Mouse (Mus musculus) Muller cell, postnatal 12 days (primary cell): ENCODE measurements at regions not wholly inside any gene's neighbourhood (a gene's known extent, or its start where the extent isn't known, plus 50 kb on each side); places are given as distances from the start of the nearest gene placed in this dataset.

Experiments
- DNase-seq: peaks from one replicate; pipeline ENCODE4 v3.0.0-alpha.2; 2015; ENCODE audit errors: inconsistent ontology term

DNA sequence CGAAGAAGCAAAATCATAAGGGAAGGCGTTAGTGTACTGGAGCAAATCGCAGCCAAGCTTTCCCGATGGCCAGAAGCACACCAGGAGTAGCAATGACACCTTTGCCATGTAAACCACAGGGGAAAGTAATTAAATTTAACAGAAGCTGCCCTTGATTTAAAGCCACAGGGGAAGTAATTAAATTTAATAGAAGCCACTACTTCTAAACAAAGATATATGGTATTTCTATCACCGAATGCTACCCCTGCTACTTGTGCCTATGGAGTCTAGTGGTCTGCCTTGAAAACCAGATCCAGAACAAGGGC is 240.9 kb downstream of the Ttll7 start:
- no peak for DNase-seq

DNA sequence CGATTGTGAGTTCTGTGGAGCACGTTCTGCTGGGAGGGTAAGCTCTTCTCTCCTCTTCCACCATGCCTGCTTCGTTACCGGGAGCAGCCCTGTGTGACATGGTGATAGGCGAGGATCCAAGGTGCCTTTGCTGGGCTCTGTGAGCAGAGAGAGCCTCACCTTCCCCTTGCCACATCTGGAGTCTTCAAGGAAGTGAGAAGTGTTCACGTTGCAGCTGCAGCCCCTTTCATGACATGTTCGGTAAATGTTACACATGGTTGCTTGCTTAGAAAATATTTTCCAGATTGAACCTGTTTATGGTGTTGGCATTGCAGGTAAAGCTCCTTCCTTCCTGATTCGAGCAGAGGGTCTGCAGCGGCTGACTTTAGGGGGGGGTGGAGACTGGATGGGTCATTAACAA is 244.0 kb downstream of the Ttll7 start:
- no peak for DNase-seq

DNA sequence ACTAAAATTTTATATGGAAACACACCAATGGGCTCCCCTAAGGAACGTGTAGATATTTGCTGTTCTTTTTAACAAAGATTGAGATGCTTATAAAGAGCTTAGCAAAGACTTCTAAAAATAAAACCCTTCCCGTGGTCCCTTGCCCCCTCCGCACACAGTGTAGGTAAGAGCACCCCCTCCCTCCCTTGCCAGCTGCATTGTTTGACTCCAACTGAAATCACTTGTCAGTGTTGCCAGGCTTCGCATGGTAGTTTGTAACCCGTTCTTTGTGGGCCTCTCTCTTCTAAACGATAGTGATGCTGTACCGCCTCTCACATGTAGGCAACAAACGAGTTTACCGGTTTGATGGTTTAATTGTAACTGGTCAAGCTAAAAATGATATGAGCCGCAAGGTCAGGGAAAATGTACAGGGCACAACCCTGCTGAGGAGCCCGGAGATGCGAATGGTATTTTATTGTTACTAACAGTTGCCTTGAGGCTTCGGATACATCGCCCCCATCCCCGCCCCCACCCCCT is 246.0 kb downstream of the Ttll7 start:
- no peak for DNase-seq

DNA sequence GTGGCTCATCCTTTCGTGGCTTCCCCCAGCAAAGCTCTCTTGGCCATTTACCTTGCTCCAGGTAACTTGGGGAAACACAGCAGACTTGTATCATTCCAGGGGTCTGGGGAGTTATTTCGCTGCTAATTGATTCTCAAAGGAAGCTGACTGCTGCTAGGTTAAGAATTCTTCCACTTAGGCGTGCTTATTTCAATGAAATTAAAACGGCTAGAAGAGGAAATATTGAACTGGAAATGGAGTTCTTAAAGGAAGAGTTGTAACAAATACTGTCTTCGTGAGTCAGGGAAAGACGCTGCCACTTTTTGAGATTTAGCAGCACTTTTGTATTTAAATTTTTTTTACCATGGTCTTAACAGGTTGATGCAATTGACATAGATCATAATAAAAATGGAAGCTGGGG is 246.4 kb downstream of the Ttll7 start:
- DNase-seq = no peak

DNA sequence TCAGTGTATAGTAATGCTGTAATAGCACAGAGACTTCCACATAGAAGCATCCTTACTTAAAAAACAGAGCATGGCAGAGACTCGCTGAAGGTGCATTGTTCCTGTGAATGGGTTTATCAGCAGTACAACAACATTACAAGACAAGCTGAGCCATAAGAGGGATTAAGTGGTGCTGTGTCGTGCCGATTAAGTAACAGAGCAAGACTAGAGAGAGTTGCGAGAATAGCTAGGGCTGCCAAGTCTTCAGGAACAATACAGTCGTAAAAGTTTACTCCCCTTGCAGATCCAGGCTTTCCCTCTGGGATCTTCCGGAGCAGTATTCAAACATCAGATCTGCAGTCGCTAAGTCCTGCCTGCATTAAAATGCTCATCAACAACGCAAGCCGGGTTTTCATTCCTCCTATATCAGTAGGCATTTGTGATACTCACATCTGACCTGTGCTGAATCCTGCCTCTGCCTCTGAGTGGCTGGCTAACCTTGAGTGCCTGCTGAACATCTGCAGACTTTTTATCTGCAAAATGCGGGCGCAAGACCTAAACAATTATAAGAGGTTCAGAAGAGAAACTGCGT is 247.1 kb downstream of the Ttll7 start:
- no peak for DNase-seq

DNA sequence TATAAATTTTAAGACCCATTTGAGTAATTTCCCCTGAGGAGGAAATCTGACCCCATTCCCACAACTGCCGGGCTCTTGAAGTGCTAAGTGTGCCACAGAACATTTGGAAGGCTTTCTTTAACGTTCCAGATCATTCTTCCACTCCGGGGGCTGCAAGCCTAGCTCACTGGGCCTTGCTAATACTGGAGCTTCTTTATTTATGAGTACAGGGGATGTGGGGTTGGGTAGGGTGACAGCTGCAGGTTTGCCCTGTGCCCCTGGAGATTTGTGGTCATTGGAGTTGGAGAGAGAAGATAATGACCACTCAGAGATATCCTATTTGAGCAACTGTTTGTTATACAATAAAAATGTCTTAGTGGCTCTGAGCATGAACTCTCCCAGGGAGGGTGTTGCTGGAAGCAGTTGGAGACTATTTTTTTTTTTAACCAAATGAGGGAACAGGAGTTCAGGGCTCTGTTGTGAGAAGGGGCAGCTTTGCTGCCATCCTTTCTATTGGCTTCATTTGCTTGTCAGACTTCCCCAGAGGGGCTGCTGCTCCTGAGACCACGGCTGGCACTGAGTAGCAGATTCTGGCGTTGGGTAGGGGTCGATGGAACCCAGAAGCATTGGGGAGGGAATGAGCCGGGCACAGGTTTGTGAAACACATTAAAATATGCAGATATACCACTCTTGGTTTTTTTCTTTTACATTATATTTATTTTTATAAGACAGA is 249.0 kb downstream of the Ttll7 start:
- DNase-seq = no peak

DNA sequence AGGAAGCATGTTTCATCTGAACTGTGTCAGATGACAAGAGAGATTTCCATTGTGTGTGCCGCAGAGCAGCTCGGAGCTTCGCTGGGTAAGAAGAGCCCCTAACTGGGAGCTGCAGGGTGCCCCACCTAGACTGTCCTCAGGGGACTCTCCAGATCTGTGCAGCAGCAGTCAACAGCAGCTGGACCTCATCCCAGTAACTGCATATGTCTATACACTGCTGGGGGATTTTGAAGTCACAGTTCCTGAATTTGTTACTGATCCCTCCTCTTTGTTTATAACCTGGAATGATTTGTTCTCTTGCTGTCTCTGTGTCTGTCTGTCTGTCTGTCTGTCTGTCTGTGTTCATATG is 249.6 kb downstream of the Ttll7 start:
- DNase-seq = no peak

DNA sequence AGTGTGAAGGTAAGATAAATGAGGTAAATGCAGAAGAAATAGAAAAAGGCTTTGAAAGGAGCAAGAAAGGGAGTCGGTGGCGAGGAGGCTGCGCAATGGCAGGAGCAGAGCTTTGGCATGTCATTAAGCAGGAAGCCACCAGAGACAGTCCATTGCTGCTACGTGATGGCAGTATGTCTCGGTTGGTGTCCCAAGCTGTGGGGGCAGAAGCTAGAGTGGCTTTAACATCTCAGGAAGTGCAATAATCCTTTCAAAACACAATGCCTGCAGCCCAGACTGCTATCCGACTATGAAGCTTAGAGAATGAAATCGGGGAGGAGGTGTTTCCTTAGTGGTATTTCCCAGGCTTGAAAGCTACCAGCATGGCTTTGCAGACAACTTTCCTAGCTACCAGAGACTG is 251.3 kb downstream of the Ttll7 start:
- DNase-seq = no peak

DNA sequence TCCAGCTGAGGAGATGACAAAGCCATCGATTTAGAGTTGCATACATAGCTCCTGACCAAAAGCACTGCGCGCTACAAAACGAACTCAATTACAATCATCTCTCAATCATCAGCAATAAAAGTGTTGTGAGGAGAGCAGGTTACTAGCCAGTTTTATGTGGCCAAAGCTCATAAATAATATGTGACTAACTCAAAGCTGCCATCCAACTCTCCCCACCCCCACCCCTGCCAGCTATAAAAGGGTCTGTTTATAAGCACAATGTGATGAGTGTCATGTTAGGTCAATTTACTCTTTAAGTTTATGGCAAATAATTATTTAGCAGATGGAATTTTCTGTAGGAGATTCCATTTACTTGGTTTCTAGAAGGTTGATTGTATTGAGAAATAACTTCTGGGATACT is 265.4 kb downstream of the Ttll7 start:
- DNase-seq = no peak

DNA sequence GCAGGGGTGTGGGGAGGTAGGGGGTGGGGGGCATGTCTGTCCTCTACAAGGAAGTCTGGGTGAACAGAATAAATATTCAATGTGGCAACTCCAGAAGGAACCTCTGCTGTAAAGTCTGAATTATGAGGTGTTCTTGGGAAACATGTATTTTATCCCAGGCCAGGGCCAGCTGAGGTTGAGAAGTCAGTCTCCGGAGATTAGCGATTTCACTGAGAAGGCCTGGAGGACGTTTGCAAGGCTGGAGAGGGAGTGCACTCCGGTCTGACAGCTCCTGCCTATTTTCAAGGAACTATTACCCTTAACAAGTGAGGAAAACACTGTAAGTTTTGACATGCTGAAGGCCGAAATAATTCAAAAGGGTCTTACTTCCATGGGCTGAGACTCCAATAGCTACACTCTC is 265.9 kb downstream of the Ttll7 start:
- no peak for DNase-seq

DNA sequence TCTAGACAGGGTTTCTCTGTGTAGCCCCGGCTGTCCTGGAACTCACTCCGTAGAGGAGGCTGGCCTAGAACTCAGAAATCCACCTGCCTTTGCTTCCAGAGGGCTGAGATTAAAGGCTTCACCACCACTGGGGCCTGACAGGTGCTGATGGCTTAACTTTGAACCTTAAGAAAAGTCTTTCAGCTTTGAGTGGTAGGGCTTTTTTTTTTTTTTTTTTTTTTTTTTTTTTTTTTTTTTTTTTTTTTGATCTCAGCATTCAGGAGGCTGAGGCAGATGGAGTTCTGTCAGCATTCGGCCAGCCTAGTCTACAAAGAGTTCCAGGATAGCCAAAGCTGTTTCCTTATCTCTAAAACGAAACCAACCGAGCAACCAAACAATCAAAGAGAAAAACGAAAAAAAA is 266.5 kb downstream of the Ttll7 start:
- DNase-seq = no peak

DNA sequence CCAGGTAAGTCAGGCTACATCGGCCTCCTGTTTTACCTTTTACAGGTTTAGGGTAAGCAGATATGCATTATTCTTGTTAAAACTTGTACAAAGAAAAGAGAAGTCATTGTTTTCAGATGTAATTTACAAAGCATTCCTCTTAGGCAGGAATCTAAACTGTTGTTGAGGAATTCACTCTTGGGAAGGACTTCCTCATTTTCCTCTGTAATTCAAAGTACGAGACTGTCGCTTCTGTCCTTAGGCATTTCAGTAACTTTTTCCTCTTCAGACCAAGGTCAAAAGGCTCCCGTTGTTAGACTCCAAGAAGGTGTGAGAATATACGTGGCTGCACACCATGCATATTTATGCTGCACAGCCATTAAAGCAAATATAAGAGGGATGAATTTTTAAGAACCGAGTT is 269.7 kb downstream of the Ttll7 start:
- no peak for DNase-seq

DNA sequence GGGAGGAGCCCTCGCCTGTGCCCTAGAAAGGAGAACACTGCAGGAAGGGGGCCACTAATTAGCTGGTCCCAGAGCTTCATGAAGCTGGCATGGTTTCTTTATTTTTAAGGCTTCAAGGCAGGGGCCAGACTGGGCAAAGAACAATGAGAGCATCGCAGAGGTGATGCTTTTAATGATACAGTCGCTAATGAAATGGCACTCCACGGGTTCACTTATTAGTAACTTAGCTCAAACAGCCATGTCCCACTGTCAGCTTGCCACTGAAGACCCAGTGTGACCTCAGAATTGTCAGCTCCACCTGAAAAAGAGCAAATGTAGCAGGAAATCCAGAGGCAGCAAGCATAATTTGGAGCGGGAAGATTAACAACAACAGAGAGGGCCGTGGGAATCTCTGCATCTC is 275.6 kb downstream of the Ttll7 start:
- no peak for DNase-seq

DNA sequence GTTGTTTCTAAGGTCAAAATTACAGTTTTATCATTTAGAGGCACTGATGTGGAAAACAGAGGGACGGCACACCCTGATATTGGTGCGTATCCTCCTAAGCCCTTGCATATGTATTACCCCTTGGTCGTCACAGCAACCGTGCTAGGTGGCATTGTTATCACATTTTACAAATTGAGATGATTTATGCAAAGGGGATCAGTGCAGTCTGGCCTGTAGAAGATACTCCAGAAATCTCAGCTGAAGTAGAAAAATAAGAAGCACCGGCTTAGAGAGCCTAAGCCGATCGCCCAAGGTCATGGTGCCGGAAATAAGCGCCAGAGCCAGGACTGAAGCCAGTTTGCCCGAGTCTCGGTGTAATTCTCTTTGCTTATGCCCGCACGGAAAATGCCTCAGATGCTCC is 280.7 kb downstream of the Ttll7 start:
- DNase-seq = no peak

DNA sequence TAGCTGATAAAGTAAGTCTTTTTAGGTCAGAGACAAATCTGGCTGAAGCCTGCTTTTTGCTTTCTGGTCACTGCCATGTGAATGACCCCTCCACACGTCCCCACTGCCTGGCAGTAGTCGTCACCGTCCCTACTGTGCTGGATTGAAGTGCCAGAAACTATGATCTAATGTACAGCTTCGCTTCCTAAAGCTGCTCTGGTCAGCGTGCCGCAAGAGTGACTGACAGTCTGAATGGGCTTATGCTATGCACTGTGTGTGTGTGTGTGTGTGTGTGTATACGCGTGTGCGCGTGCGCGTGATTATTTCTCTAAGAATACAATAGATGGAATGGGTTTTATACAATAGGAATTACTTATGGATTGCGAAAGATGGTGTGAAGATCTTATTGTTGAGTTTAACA is 281.2 kb downstream of the Ttll7 start:
- no peak for DNase-seq

DNA sequence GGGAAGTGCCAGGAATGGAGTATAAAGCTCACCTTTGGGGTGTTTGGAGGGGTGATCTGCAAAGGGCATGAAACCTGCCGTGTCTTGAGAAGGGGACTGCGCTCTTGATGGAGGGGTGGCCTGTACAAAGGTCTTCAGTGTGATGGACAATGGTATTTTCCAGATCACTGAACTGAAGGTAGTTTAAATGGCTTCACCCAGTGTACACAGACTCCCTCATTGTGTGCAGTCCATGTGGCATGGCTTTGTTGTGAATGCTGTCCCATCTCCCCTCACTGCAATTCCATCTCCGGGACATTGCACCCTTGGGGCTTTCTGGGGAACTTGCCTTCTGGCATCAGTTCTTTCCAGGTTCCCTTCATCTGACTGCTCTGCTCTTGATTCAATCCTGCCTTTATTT is 288.2 kb downstream of the Ttll7 start:
- DNase-seq = no peak

DNA sequence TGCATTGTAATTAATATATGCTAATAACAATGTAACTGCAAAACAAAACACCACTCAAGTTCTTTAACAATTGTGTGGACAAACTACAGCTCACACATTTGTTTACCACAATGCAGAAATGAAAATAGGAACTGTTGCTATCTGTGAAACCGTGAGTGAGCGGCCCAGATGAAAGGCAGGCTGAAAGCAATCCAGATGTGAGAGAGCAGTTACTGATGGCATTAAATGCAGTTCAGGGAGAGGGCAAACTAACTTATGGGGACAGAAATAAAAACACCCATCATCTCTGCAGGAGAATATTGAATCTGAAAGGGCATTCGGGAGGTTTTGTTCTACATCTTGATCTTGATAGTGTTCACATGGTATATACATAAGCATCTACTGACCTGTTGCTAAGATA is 301.3 kb downstream of the Ttll7 start:
- DNase-seq = no peak

DNA sequence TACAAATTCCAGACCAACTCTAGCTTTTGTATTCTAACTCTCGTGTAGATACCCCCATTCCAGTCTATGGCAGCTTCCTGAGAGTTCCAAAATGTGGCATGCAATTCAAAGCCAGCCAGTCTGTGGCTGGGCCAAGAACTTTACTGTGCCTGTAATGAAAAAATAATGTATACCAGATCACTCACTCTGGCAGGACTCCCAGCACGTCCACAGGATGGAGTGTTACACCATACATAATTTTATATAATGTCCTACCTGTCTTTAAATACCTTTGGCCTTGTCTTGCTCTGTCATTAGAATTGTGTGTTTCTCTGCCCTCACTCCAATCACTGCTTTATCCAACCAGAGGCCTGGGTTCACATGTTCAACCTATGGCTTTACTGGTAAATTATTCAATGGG is 301.8 kb downstream of the Ttll7 start:
- DNase-seq = no peak

DNA sequence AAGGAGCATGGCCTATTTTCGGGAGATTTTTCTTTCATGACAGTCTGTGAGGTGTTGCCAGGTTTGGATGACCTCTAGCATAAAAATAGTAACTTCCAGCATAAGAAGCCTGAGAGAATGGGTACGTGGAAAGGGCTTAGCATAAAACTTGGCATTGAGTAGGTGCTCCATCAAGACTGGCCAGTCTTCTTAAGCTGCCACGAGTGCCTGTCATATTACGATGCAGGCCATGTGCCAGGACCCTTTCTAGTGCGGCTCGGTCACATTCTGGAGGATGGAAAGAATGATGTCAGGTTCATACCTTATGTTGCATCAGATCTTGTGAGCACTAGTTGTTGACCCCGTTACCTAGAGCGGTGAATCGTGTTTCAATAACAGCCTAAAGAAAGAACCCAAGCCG is 311.0 kb downstream of the Ttll7 start:
- no peak for DNase-seq

DNA sequence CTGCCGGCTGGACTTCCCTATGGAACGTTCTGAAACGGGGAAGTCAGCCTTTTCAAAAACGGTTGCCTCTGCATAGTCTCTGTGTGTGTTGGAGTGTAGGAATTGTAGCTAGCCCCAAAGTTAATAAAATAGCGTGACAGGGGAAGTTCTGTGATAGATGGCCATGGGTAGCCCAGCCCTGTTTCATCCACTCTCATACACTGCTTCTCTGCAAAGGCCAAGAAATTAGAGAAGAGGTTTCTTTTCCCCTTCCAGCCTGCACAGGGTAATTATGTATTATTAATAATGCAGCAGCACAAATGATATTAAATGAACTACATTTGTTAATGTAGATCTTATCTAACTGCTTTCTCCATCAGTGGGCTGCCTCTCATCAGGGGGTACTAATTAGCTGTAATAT is 311.4 kb downstream of the Ttll7 start:
- DNase-seq = no peak

DNA sequence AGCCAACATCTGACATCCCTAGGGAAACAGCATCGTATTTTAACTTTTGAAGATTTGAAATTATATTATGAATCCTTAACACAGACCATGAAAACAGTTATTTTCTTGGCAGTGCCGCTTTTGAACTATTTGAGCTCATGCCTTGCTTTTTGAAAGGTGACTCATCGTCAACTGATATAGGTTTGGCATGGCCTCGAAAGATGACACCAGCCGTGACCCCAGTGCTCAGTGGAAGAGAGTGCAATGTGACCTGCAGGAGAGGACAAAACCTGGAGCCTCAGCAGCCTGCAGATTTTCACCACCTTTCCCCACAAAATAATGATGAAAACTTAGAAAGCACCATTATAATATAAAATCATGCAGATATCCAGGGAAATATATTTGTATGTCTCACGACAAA is 312.8 kb downstream of the Ttll7 start:
- no peak for DNase-seq

DNA sequence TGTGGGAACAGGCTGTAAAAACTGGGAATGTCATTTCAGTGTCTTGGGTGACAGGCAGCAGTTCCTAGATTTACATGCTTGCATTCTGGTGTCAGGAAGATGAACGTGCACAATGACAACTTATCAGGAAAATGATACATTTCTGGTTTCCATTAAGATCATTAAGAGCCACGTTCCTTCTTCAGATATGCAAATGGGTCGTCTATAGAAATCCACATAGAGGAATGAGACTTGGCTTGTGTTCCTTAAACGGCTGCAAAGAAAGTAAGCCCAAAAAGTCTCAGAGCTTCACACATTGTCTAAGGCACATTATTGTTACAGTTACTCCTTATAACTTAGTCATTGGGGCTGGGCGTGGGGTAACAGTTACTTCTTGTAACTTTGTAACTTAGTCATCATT is 314.4 kb downstream of the Ttll7 start:
- peak; percentile 16 for DNase-seq

DNA sequence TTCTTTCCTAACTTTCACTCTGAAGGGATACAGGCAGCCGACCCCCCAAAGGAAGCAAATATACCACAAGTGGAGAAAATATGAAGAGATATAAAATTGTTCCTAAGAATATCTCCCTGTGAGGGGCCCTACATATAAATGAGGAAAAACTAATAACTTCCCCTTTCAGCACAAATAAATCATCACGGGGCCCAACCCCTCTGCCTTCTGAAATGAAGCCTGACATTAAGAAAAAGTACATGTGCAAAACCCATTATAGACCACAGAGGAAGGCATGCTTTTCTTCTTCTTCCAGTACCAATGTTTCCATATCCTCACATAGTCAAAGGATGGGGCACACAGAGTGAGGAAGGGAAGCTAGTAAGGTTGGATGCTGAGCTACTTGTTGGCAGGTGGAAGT is 317.0 kb downstream of the Ttll7 start:
- DNase-seq = no peak

DNA sequence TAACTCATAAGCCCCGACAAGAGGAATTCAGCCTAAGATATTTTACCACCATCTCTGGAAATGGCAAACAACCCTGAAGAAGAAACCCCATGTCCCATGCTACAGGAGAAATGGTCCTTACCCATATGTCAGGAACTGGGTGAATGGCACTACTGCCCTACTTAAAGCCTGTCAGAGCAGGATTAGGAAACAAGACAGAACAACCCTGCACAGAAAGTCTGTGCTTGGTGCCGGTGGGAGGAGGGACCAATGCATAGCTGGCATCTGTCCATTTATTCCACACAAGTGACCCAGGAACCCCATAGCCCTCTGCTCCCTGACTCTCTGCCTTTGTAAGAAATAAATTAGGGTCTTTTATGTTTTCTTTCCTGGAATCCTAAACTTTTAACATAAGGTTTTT is 317.9 kb downstream of the Ttll7 start:
- no peak for DNase-seq
